Mouse (Mus musculus) naive thymus-derived CD4-positive, alpha-beta T cell, adult 2 months (primary cell): Measurements from ENCODE around the gene Tas2r109.
"Not testable (repeated sequence)": the region's sequence is repeated elsewhere in the genome, so short reads cannot be mapped to it uniquely, and the experiment has no call there.

Source experiments
- DNase-seq: peaks from one replicate; pipeline ENCODE4 v3.0.0-alpha.2; 2011; ENCODE audit warnings: low read depth

The Tas2r109 gene

GRCm38 (mm10) chr6:132980865-132981264, at the start of gene Tas2r109:
Gene Tas2r109, minus strand, starts transcription at chr6:132980965.
- no peak for DNase-seq

- no peak for DNase-seq
These were observed 22.9 kb downstream of the Tas2r109 start, which contains the start of gene Tas2r131 for GRCm38 (mm10) chr6:132957819-132958218. Gene Tas2r131, minus strand, starts transcription at chr6:132957919.

DNA sequence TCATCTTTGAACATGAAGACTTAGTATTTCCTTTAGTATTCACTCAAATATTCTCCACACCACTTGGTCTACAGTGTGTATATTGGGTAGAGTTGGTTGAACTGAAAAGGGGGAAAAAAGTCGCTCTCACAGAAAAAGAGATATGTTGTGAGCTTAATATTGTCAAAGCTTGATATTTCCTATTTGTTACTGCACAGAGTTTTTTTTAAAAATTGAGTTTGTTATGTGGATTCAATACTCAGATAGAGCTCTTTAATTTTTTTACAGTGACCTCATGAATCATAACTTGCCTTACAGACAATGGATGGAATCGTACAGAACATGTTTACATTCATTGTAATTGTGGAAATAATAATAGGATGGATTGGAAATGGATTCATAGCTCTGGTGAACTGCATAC, 30.0 kb downstream of the Tas2r109 start, which contains the start of gene Tas2r129:
Gene Tas2r129 (plus strand): TSS at position 301 of the 400 bp plus-strand sequence.
- DNase-seq = no peak

- DNase-seq = not testable (repeated sequence)
These were observed 39.4 kb downstream of the Tas2r109 start for GRCm38 (mm10) chr6:132941376-132941775.
